Mouse (Mus musculus) hindbrain, embryonic 10.5 days (tissue): ENCODE results near the gene Gm3106. TPM values are rescaled to one million over a fixed set of nuclear protein-coding genes. Genes with fewer than 3 reads are reported as not detected.
"Not testable (repeated sequence)": the region's sequence is repeated elsewhere in the genome, so short reads cannot be mapped to it uniquely, and the experiment has no call there.

Experiments used
- DNase-seq: peaks from one replicate; pipeline ENCODE4 v3.0.0-alpha.2; 2017; ENCODE audit warnings: low spot score
- H3K27ac ChIP-seq: fragments of 300-500 bp; sonication (generic); 2 replicates; pipeline ENCODE4 v1.5.1; 2016; ENCODE audit warnings: mild to moderate bottlenecking, moderate library complexity
- H3K27me3 ChIP-seq: fragments of 300-500 bp; sonication (generic); 2 replicates; pipeline ENCODE4 v1.6.1; 2016; ENCODE audit warnings: mild to moderate bottlenecking; ENCODE audit not compliant: poor library complexity, insufficient read depth, severe bottlenecking
- H3K36me3 ChIP-seq: fragments of 300-500 bp; sonication (generic); 2 replicates; pipeline ENCODE4 v1.6.1; 2016; ENCODE audit warnings: mild to moderate bottlenecking, moderate library complexity
- H3K4me1 ChIP-seq: fragments of 300-500 bp; sonication (generic); replicated peaks from 2 replicates; pipeline ENCODE4 v1.6.1; 2016; ENCODE audit warnings: mild to moderate bottlenecking
- H3K4me3 ChIP-seq: fragments of 300-500 bp; sonication (generic); 2 replicates; pipeline ENCODE4 v1.5.1; 2016; ENCODE audit warnings: mild to moderate bottlenecking, moderate library complexity
- H3K9me3 ChIP-seq: fragments of 300-500 bp; sonication (generic); 2 replicates; pipeline ENCODE4 v1.6.1; 2016; ENCODE audit warnings: mild to moderate bottlenecking, moderate library complexity
- WGBS: fragments of 180-500 bp; shearing (Covaris S2); methylation state at CpG from one replicate; pipeline ENCODE4 v1.1.7; 2016; 5-methylcytosine and 5-hydroxymethylcytosine counted together
- polyA plus RNA-seq: library from polyadenylated mRNA; unstranded; fragments of >200 nt; fragmentation: Nextera tagmentation; extraction: Ambion mirVana; gene quantifications from 2 replicates; pipeline ENCODE4 v1.2.1, GENCODE M21; 2016

The Gm3106 gene
- not detected in 2 replicates for polyA plus RNA-seq

DNA sequence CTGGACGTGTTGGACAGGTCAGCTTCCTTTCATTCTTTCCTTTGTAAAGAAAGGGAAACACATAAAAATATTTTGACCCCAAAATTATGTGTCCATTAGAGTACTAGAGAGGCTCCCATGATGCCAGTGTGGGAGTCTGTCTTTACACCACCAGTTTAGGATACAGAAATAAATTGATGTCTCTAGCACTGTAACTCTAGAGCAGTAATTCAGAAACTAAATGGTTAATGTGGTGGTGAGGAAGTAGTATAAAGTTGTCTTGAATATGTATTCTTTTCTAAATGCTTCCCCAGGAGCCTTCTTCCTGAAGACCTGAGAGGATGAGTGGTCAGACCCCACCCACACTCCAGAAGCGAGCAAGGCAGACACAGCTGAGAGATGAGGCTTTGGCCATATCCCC lies at the start of gene Gm3106:
Gm3106 (plus strand) TSS at position 301 of the 400 bp plus-strand sequence.
- not testable (repeated sequence) for H3K36me3 ChIP-seq, H3K4me3 ChIP-seq, H3K27me3 ChIP-seq, H3K9me3 ChIP-seq, H3K27ac ChIP-seq, H3K4me1 ChIP-seq, DNase-seq
- no CpG with 5 or more reads among the region's 2 CpGs for WGBS

Other genes with a start within 250 kb of the Gm3106 start
- not detected in 2 replicates for gene BC061212, start 147.5 kb upstream of the Gm3106 start, polyA plus RNA-seq
- gene Gm6351, start 141.6 kb upstream of the Gm3106 start, polyA plus RNA-seq: not detected in 2 replicates
- gene A430089I19Rik, start 88.8 kb downstream of the Gm3106 start, polyA plus RNA-seq: not detected in 2 replicates
- not detected in 2 replicates for gene Gm6502, start 96.4 kb downstream of the Gm3106 start, polyA plus RNA-seq
- not detected in 2 replicates for gene AA792892, start 121.7 kb downstream of the Gm3106 start, polyA plus RNA-seq
- not detected in 2 replicates for gene Gm7682, start 227.8 kb downstream of the Gm3106 start, polyA plus RNA-seq